Mouse (Mus musculus): Measurements from ENCODE around the gene Plppr4.

Plppr4 gene

GRCm38 (mm10) chr3:117360528-117360927, at the start of gene Plppr4:
Gene Plppr4, minus strand, starts transcription at chr3:117360876.
- DNase-seq: peak; percentile 53 to 69

- DNase-seq: no peak
These were observed 45.1 kb upstream of the Plppr4 start for GRCm38 (mm10) chr3:117405821-117406220.

DNA sequence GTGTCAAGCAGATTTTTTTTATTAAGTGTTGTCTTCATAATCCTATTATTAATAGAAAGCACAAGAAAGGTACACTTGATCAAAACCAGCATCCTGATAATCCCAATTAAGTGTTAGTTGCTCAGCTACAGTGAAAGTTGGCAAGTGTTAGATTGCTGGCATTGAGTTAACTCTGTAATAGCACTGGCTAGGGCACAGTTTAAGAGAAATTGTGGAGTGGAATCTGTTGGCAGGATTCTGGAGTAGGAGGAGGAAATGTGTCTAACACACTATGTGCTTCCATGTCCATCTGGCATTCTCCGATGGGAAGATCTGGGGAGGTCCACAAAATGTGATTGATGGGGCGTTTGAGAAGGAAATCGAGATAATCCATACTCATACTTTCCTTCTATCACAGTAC, 43.1 kb upstream of the Plppr4 start:
- DNase-seq: no peak

- DNase-seq: no peak
These were observed 5.4 kb upstream of the Plppr4 start for GRCm38 (mm10) chr3:117366041-117366440.

GRCm38 (mm10) chr3:117359686-117360521, 772 bp downstream of the Plppr4 start:
- DNase-seq: peak; percentile 69 to 76

DNA sequence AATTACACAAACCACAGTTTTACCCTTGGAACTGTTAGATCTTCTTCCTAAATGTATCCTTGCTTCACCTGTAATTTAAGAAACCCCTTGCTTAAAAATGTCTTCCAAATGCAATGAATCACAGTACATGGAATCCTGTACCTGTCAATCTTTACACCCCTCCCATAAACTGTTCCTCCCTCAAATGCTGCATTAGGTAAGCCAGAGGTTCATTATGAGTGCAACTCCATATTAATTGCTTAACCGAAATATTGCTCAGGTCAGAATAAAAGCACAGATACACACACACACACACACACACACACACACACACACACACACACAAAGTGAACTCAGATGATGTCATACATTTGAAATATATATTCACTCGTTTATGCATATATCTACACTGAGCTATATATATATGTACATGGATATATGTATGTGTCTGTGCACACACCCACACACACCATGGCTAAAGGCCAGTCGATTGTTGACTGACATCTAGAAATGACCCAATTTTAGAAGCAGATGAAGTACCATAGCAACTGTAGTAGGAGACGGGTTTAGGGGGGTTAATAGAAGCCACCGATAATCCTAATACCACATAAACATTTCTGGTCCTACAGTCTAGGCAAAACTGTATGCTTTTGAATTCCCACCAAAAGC, 1.6 kb downstream of the Plppr4 start:
- no peak for DNase-seq

DNA sequence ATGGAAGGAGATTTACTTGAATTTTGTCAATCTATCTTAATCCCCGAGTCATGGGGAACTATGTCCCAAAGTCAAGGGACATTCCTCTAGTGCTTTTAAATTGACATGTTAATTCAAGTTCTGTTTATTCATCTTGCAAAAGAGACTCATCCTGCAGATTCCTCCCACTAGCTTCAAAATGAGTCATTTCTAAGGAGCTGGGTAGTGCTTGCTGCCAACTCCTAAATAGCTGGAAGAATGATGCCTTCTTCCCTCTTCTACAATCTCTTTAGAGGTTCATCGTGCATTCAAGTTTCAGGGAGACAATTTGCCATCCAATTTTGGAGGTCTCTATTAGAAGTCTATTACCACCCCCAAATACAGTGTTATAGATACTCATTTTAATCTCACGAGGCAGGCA, 3.3 kb downstream of the Plppr4 start:
- no peak for DNase-seq

DNA sequence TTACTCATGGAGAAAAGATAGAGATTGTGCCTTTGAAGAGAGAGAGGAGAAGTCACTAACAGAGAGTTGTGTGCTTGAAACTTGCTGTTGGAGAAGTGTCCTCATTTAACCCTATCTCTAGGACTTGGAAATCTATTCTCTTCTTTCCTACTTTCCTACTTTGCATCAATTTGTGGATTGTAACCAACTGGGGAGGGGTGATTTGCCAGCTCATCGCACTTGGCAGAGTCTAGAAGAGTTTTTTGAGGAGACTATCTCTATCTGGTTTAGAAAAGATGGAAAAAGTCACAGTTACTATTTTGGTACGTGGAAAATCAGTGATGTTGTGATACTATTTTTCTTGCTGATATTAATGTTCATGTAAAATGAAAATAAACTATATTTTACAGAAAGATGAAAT, 6.7 kb downstream of the Plppr4 start:
- DNase-seq: no peak

- DNase-seq: no peak
These were observed 14.3 kb downstream of the Plppr4 start for GRCm38 (mm10) chr3:117346351-117346750.

DNA sequence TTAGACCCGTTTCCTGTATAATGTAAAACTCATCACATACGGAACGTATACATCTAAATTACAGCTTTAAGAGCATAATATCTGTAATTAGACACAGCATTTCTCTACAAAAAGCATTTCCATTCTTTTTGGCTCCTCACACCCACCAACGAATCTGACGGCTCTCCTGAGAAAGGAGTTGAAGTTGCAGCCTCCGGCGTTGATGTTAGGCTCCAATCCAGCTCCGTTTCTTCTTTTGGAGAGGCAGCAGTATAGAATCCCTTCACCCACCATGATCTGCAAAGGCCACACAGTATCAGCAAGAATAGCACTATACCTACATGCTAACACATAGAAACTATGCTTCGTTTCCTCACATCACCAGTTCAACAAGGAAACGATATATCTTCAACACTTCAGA, 29.2 kb downstream of the Plppr4 start:
- no peak for DNase-seq

DNA sequence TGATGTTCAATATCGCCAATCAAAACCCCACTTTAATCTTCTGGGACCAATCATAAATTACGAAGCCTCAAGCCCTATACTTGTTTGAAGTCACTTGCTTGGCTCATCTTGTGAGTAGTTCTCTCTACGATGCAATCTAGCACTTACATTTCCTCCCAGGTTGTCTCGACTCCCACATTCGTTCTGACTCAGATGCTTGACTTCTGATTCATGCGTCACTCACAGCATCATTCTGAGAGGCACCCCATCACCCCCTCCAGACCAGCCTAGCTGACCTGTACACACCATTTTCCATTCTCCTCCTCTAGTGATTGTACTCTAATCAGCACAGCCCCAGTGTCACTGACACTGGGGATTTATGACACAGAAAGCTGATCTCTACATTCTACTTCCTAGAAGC, 31.2 kb downstream of the Plppr4 start:
- DNase-seq: no peak

DNA sequence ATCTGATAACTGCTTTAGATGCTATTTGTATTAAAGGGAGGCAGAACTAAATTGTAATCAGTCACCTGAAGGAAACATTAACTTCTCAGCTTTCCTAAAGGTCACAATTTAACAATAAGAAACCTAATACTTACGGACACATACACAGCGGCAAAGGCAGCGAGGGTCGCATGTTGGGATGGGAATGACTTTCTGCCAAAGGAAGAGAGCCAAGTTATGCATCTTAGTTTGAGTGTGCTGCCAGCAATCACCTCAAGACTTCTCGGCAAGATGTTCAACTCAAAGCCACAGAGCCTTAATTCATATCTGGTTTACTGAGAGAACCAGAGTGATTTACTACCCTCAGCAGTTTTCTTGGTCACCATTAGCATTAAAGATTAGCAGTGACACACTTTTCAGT, 34.1 kb downstream of the Plppr4 start:
- DNase-seq: no peak

- DNase-seq: no peak
These were observed 41.0 kb downstream of the Plppr4 start for GRCm38 (mm10) chr3:117319671-117320070.

DNA sequence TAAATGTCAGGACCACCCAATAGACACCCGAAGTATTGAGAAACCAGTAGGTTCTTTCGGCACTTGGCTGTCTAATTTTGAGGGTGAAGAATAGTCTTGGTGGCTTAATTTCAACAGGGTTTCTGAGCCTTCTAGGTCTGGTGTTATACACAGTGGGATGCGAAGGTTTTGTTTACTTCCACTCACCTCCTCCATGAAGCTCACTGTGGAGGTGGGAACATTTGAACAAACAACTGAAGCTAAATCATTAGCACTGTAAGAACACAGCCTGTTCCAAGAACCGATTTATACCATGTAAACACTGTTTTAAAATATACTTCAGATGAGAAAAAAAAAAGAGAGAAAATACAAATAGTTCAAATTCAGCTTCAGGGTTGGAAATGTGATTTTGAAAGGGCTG, 47.3 kb downstream of the Plppr4 start:
- DNase-seq: no peak

GRCm38 (mm10) chr3:117312097-117312496, 48.6 kb downstream of the Plppr4 start:
- no peak for DNase-seq

GRCm38 (mm10) chr3:117310801-117311368, 49.8 kb downstream of the Plppr4 start:
- no peak for DNase-seq

- DNase-seq: no peak
These were observed 51.1 kb downstream of the Plppr4 start for GRCm38 (mm10) chr3:117309580-117309910.

DNA sequence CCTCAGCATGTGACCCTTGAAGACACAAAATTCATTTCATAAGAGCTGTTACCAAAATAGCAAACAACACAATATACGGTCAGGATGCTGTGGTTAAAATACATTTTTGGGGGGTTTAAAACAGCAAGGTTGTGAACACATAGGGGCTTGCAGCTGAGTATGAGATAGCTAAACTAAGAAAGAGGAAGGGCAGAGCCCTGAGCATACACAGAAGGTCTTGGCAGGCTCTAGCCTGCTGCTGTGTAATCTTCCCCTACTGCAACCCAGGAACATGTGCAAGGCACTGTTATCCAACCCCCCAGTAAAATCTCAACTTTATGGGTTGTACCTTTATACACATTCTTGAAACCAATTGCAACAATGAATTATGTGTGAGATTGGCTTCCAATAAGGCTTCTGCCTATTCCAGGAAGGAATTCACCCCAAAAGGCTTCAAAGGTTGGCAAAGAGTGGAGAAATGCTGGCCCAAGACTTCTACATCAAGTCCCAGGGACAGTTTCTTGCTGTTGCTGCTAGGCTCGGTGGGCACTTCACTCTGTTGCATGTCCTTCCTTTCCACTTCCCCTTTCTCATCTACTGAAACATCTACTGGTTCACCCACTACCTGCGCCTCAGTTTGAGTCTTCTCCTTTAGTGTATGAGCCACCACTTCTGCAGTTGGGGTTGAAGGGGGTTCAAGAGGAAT, 51.6 kb downstream of the Plppr4 start:
- DNase-seq: no peak

DNA sequence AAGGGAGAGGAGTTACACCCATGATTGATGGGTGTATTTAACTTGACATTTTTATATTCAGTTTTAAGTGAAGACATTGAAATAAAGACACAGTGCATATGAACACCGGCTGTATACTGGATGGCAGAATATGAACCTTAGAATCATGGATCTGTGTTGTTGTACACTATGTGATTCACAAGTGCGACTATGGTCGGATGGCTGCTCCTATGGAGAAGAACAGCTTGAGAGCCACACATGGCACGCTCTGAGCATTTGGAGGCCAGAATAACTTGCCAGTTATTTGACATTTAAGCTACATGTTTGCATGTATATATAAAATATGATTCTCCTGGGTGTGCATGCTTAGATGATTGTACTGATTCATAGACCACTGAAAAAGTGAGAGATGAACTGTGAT, 53.1 kb downstream of the Plppr4 start:
- no peak for DNase-seq

GRCm38 (mm10) chr3:117304037-117304436, 56.6 kb downstream of the Plppr4 start:
- no peak for DNase-seq

- no peak for DNase-seq
These were observed 59.9 kb downstream of the Plppr4 start for GRCm38 (mm10) chr3:117300735-117301271.

DNA sequence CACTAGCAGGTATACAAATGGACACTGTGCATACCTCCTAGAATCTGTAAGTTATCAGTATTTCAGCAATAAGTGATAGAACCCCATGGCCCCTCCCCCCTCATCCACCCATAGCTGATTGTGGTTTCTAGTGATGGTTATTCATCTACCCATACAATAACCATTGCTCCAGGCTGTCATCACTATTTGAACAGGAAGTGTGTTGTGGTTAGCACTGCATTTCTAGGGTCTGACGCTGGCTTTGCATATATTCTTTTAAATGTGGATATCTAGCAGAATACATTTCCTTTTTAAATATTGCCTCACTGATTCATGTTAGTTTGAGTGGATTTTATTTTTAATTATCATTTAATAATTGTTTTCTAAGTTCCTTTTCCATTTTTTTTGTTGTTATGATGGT, 62.9 kb downstream of the Plppr4 start:
- no peak for DNase-seq

- DNase-seq: no peak
These were observed 66.3 kb downstream of the Plppr4 start for GRCm38 (mm10) chr3:117294308-117294925.
